Mouse (Mus musculus): ENCODE results near the gene Hcar2.

GRCm38 (mm10) chr5:123821264-123821571 lies 44.1 kb downstream of the Hcar2 start:
- TF ChIP-seq CTCF (IDR thresholded peaks at IDR 0.05; ENCODE audit: borderline replicate concordance, control insufficient read depth, extremely low read depth, insufficient read depth, low read length, poor library complexity) (no peak), POLR2A (IDR thresholded peaks at IDR 0.05; ENCODE audit: control insufficient read depth, extremely low read depth, insufficient read depth, low read length, poor library complexity) (no peak)
